Mouse (Mus musculus) c-Kit-positive CD71-positive TER-119-positive erythroid progenitor cells, embryonic 14.5 days (primary cell): ENCODE data around the gene Nav2.
A peak's percentile ranks its signal among the peaks of the same experiment; 100 is the strongest.

Source experiments
- DNase-seq: peaks from one replicate; pipeline ENCODE4 v3.0.0-alpha.2; 2013; ENCODE audit warnings: low spot score

Gene Nav2

GRCm38 (mm10) chr7:49330181-49330580 is 421.7 kb downstream of the Nav2 start:
- DNase-seq = no peak

- DNase-seq = no peak
Observed at GRCm38 (mm10) chr7:49331939-49332338, 423.4 kb downstream of the Nav2 start.

GRCm38 (mm10) chr7:49332644-49333043 is 424.1 kb downstream of the Nav2 start:
- no peak for DNase-seq

- DNase-seq = no peak
Observed at GRCm38 (mm10) chr7:49334163-49334562, 425.6 kb downstream of the Nav2 start.

GRCm38 (mm10) chr7:49335056-49335455 is 426.5 kb downstream of the Nav2 start:
- DNase-seq = no peak

- no peak for DNase-seq
Observed at GRCm38 (mm10) chr7:49336725-49337124, 428.2 kb downstream of the Nav2 start.

GRCm38 (mm10) chr7:49337710-49338109 is 429.2 kb downstream of the Nav2 start:
- DNase-seq = no peak

GRCm38 (mm10) chr7:49339953-49340352 is 431.4 kb downstream of the Nav2 start:
- no peak for DNase-seq

GRCm38 (mm10) chr7:49341151-49341918 is 432.8 kb downstream of the Nav2 start:
- DNase-seq = no peak

GRCm38 (mm10) chr7:49341919-49342529 is 433.5 kb downstream of the Nav2 start:
- no peak for DNase-seq

GRCm38 (mm10) chr7:49342556-49343080 is 434.1 kb downstream of the Nav2 start:
- no peak for DNase-seq

- DNase-seq = no peak
Observed at GRCm38 (mm10) chr7:49343081-49343600, 434.6 kb downstream of the Nav2 start.

- no peak for DNase-seq
Observed at GRCm38 (mm10) chr7:49343752-49344484, 435.4 kb downstream of the Nav2 start.

GRCm38 (mm10) chr7:49347338-49348272 is 439.1 kb downstream of the Nav2 start:
- no peak for DNase-seq

- no peak for DNase-seq
Observed at GRCm38 (mm10) chr7:49348636-49349035, 440.1 kb downstream of the Nav2 start.

GRCm38 (mm10) chr7:49350321-49351007 is 441.9 kb downstream of the Nav2 start:
- DNase-seq = peak; percentile 25

- no peak for DNase-seq
Observed at GRCm38 (mm10) chr7:49351596-49352258, 443.2 kb downstream of the Nav2 start.

- no peak for DNase-seq
Observed at GRCm38 (mm10) chr7:49357441-49358165, 449.1 kb downstream of the Nav2 start.

- DNase-seq = no peak
Observed at GRCm38 (mm10) chr7:49359120-49359519, 450.6 kb downstream of the Nav2 start.
